Mouse (Mus musculus) ES-E14 (cell line): Measurements from ENCODE around the gene Hesx1.

Experiments used
- CHD2 ChIP-seq: IDR thresholded peaks from 2 replicates; pipeline ENCODE4 v1.6.1; 2014; ENCODE audit warnings: mild to moderate bottlenecking, low read depth, low read length, inconsistent platforms
- HCFC1 ChIP-seq: IDR thresholded peaks from 2 replicates; pipeline ENCODE4 v1.6.1; 2012; ENCODE audit warnings: low read length, inconsistent platforms, borderline replicate concordance; ENCODE audit not compliant: insufficient read depth
- MAFK ChIP-seq: IDR thresholded peaks from 2 replicates; pipeline ENCODE4 v1.6.1; 2014; ENCODE audit warnings: mild to moderate bottlenecking, low read depth, low read length, inconsistent platforms; ENCODE audit not compliant: insufficient read depth
- ZC3H11A ChIP-seq: IDR thresholded peaks from 2 replicates; pipeline ENCODE4 v1.6.1; 2012; ENCODE audit warnings: low read depth, mild to moderate bottlenecking, inconsistent platforms, low read length, borderline replicate concordance
- ZNF384 ChIP-seq: IDR thresholded peaks from 2 replicates; pipeline ENCODE4 v1.6.1; 2012; ENCODE audit warnings: low read depth, low read length, inconsistent platforms

DNA sequence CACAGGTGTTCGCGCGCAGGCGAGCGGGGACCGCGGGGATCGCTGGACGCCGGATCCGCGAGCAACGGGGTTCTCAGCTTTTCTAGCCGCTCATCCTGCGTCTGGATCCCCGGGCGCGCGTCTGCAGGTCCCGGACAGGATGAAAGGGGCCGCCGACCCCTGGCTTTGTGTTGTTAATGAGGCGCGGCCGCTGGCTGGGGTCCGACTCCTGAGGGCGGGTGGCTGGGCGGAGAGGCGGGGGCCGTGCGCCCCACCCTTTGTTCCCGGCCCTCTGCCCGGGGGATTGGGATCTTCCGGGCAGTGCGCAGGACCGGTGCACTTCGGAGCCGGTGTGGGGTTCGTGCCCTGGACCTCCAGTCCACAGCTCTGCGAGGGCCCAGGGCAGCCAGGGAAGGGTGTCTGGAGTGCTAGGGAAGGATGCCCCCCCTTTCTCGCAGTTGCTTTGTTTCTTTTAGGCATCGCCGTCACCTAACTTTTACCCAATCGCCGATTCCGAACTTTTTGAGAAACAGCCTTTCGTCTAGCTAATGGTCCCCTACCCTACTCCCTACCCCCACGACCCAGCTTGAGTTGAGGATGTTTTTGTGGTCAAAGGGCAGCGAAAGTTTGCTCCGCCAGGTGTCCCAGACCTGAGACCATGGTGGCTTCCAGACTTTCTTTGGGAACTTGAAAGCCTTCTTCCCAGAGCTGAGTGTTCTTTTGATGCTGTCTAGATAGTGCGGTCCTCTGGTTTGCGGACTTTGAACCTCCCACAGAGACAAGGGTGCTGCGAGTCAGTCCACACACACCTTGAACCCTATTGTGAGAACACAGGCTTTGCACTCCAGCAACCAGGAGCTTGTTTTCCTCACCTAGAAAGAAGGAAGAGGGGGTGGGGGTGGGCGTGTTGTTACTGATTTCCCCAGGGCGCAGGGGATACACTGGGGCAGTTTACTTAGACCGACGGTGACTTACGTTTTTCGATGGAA is 45.3 kb downstream of the Hesx1 start:
- TF ChIP-seq MAFK (no peak), ZC3H11A (no peak), CHD2 (0 out of 2 replicates have a peak, but pooled peaks have one; percentile 21), HCFC1 (peak; percentile 44; the same call in 1 of the 2 replicates), ZNF384 (no peak)
